Mouse (Mus musculus) megakaryocyte, adult 5-6 weeks (primary cell): ENCODE measurements around the gene Grrp1. TPM values are rescaled to one million over a fixed set of nuclear protein-coding genes. Genes with fewer than 3 reads are reported as not detected.
"Not testable (repeated sequence)": the region's sequence is repeated elsewhere in the genome, so short reads cannot be mapped to it uniquely, and the experiment has no call there.

ENCODE experiments used
- ATAC-seq: 2 replicates; pipeline ENCODE4 v1.8.0; 2016; ENCODE audit warnings: mild to moderate bottlenecking, inconsistent platforms; ENCODE audit not compliant: poor library complexity, severe bottlenecking
- total RNA-seq, 2 experiments: library from RNA; stranded (forward) in 1 of 2; stranded (reverse) in 1 of 2; fragments of 153-499, 151-499 nt in 1 of 2; fragments of 221-1000, 200-1000 nt in 1 of 2; gene quantifications; 2 replicates each; pipeline versions ENCODE4 v1.2.3 to v1.2.4; 2015 to 2017

Grrp1 gene
- total RNA-seq, 2 experiments from 2014 or later = not detected

DNA sequence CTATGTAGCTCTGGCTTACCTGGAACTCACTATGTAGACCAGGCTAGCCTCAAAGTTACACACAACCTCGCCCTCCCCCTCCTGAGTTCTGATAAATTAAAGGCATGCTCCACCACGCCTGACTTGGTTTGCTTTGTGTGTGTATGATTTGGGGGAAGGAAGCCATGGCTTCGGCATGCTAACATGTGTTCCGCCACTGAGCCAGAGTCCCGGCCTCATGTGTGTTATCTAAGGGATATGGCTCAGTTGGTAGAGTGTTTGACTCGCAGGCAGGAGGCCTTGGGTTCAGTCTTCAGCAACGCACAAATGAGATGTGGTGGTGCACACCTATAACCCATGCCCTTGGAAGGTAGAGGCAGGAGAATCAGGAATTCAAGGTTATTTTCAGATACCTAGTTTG is 18.1 kb upstream of the Grrp1 start:
- ATAC-seq = no peak

DNA sequence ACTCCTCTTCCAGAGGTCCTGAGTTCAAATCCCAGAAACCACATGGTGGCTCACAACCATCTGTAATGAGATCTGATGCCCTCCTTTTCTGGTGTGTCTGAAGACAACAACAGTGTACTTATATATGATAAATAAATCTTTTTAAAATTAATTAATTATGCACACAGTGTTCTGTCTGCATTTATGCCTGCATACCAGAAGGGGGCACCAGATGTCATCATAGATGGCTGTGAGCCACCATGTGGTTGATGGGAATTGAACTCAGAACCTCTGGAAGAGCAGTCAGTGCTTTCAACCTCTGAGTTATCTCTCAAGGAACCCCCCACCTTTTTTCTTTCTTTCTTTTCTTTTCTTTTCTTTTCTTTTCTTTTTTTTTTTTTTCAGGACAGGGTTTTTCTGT is 15.7 kb upstream of the Grrp1 start:
- ATAC-seq = not testable (repeated sequence)

- ATAC-seq = no peak
Observed at GRCm38 (mm10) chr4:134268102-134268655, 14.3 kb upstream of the Grrp1 start.

GRCm38 (mm10) chr4:134265860-134266585 is 12.1 kb upstream of the Grrp1 start:
- no peak for ATAC-seq

DNA sequence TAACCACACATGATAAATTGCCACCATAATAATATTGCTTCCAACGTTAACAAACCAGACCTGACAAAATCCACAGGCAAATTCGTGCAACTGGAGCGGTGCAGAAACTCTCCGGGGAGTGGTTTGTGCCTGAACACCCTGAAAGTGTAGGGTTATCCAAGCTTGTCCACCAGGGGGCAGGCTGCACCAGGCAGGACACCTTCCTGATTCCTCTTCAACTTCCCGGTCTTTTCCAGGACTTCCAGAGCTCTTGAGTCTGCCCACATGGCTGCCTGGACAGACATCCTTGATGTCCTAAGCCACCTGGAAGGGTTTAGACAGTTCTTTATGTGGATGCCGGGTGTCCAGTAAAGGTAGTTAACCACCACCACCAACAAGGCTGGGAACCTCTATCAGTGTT is 9.3 kb upstream of the Grrp1 start:
- ATAC-seq = peak; percentile 51; the same call in 1 of the 2 replicates

DNA sequence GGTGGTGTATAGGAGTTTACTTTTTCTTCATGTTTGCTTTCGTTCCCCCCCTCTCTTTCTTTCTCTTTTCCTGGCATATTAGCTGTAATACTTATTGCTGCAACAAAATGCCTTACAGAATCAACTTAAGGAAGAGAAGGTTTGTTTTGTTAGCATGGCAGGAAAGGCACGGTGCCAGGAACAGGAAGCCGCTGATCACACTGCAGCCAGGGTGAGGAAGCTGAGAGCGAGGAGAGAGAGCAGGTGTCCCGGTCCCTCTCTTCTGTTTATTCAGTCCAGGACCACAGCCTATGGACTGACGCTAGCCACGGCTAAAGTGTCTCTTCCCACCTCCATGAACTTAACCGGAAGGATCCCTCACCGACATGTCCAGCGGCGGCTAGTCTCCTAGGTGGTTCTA is 4.4 kb upstream of the Grrp1 start:
- ATAC-seq = no peak

- ATAC-seq = no peak
Observed at GRCm38 (mm10) chr4:134257198-134258009, 3.5 kb upstream of the Grrp1 start.

- ATAC-seq = no peak
Observed at GRCm38 (mm10) chr4:134256407-134257197, 2.7 kb upstream of the Grrp1 start.

DNA sequence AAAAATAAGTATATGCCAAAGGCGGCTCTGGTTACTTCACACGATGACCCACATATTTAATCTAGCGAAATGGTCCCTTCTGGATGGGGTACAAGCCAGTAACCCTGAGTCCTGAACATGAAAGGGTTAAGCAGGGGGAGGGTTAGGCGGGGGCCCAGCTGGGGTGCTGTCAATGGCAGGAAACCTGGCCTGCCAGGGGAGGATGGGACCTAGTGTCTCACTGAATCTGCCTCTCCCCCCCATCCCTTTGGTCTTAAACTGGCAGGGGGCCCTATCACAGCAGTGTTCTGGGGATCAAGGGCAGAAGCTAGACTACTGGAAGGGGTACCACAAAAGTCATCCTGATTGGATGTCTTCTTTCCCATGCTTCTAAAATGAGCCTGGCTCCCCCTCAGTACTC is 1.9 kb upstream of the Grrp1 start:
- no peak for ATAC-seq

DNA sequence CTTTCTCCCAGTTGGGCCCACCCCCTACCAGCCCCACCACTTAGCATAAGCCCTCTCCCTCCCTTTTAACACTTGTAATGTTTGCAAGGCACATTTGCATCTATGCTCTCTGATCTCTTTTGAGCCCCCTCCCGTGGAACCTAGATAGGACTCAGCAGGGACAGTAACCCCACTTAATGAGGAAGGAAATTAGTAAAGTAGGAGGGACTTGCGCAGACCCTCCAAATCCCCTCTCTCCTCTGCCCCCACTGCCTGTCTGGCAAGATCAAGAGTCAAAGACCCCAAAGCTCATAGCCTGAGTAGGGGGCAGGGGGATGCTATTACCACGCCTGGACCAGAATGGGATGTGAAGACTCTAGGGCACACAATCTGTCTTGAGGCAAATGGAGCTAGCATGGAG is 929 bp upstream of the Grrp1 start:
- ATAC-seq = no peak

- no peak for ATAC-seq
Observed at GRCm38 (mm10) chr4:134252911-134253721, 790 bp downstream of the Grrp1 start.

GRCm38 (mm10) chr4:134252131-134252910 is 1.6 kb downstream of the Grrp1 start:
- no peak for ATAC-seq

- no peak for ATAC-seq
Observed at GRCm38 (mm10) chr4:134251241-134252130, 2.4 kb downstream of the Grrp1 start.

DNA sequence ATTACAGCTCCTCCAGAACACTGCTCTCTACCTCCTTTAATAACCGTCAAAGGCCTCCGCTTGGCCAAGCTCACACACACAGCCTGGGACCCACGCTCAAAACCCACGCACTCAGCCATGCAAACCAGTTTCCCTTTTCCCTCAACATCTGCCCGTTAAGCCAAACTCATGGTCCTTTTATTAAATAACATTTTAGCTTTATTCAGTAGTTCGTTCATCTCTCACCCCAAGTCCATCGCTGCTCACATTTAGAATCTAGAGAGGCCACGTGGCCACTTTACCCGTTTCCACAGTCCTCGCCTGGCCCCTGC is 3.0 kb downstream of the Grrp1 start:
- no peak for ATAC-seq

DNA sequence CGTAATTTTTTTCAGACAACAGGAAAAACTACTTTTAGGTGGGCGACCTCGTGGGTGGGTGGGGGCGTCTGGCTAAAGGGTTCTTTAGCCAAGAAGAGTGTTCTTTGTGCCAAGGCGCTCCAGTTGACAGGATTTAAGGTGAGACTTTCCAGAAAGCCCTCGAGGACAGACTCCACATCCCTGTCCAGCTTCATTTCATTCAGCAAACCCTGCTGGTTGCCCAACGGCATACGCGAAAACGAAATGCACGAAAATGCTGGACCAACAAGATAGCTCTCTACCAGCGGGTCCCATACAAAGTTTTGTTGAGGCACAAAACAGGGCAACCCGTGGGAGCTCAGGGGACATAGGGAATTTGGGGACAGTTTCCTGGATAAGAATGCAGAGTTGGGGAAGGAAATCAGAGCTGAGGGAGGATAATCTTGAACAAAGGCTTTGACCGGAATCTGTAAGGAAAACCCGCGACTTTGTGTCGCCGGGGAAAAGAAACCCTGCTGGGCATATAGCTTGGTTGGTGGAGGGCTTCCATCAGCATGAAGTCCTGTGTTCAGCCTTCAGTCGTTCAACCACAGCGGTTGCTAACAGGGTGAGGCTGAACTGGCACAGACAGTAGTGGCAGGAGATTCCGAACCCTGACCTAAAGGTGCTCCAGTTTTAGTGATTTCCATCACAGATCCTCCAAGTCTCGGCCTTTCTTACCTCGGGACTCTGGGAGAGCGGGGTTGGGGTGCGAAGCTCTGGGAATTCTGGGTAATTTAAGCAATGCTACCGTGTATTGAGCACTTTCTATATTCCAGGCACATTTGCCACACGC is 3.6 kb downstream of the Grrp1 start:
- no peak for ATAC-seq

GRCm38 (mm10) chr4:134249651-134250050 is 4.3 kb downstream of the Grrp1 start:
- ATAC-seq = peak; percentile 74

DNA sequence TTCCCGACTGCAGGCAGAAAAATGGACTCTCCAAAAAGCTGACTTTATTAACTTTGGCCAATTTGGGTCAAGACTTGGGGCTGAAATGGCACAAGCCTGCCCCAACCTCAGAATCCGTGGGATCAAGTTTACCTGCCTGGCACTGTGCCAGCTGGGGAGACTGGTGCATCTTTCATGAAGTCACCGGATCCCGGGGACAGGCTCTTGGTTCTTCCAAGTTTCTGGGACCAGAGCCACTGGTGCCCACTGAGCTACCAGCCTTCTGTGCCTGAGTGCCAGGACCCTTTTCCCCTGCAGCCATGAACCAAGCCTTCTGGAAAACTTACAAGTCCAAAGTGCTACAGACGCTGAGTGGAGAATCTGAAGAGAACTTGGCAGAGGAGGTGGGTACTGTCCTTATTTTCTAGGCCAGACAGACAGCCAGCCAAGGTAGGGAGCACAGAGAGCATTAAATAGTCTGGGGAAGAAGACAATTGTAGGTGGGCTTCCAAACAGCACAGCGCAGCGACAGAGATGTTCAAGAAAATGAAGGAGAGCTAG is 7.1 kb downstream of the Grrp1 start, which contains the start of gene Gm30191:
TSS of gene Gm30191 (plus strand) at position 217 of the 540 bp plus-strand sequence.
- ATAC-seq = no peak
